Mouse (Mus musculus) liver, adult 2 months (tissue): ENCODE data around the gene Rab9.

Experiments
- CTCF ChIP-seq: fragments of 200-500 bp; IDR thresholded peaks from 2 replicates; pipeline ENCODE4 v1.5.1; 2011; ENCODE audit warnings: low read depth, low read length, control low read depth
- POLR2A ChIP-seq: fragments of 200-500 bp; IDR thresholded peaks from 2 replicates; pipeline ENCODE4 v1.6.1; 2011; ENCODE audit warnings: low read length, control low read depth; ENCODE audit not compliant: insufficient read depth; ENCODE audit errors: extremely low read depth

- TF ChIP-seq POLR2A (no peak), CTCF (no peak)
Observed at GRCm38 (mm10) chrX:166520782-166521181, 41.1 kb upstream of the Rab9 start.
